Mouse (Mus musculus): ENCODE results near the gene Exog. TPM values are rescaled to one million over a fixed set of nuclear protein-coding genes. Genes with fewer than 3 reads are reported as not detected.

Gene Exog
- polyA plus RNA-seq, 1 experiment from 2014 or later: 11.7 TPM

- Histone ChIP-seq H3K9ac (no peak overlapping the region), H3K4me1 (peaks cover 26% of the 10 kb centered on the region), H3K27me3 (replicated peaks) (no peaks in the 10 kb centered on the region), H3K4me2 (no peak overlapping the region), H3K36me3 (peaks cover 74% of the 10 kb centered on the region), H3K9me3 (replicated peaks) (no peaks in the 10 kb centered on the region), H3K4me3 (no peak overlapping the region), H3K27ac (no peak overlapping the region)
- ATAC-seq: no peak
- 76% methylated on average over 7 of the region's 7 CpGs for WGBS (ENCODE audit: insufficient replicate concordance)
Measured at GRCm38 (mm10) chr9:119465595-119465994, 20.9 kb downstream of the Exog start.

DNA sequence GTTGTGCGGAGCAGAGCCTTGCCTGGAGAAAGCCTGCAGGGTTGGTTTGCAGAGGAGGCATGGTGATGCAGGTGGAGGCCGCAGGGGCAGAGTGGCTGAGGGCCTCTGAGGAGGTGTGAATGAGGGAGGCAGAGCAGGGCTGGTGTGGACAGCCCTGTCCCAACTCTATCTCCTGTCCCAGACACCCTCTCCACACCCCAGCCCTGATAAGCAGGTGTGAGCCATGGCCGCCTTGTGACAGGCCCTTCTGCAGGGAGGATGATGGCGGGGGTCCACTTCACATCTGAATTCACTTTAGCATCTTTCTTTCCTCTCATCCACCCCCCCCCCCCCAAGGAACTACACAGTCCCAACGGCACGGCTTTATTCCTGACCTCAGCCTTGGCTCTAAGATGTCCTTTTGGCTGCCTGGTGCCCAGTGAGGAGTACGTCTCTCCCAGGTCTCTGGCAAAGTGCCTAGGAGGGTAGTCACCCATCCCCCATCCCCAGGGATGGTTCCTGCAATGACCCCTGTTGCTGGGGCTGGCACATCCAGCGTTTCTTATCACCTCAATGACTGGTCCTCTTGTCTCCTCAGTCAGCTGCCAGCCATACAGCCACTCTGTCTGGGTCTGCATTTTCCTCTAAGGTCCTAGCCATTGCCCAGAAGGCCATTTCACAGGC, 25.1 kb downstream of the Exog start:
- Histone ChIP-seq H3K9ac (no peak overlapping the region; the same call in 1 of the 2 replicates), H3K4me3 (no peak overlapping the region), H3K27ac (peak overlapping the region; percentile 14; the same call in 1 of the 2 replicates), H3K4me1 (peaks cover 52% of the 10 kb centered on the region), H3K9me3 (replicated peaks) (no peaks in the 10 kb centered on the region), H3K4me2 (peak overlapping the region; percentile 37), H3K36me3 (peaks cover 35% of the 10 kb centered on the region), H3K27me3 (replicated peaks) (no peaks in the 10 kb centered on the region)
- peak; percentile 93 for ATAC-seq
- 51% methylated on average over 8 of the region's 8 CpGs for WGBS (ENCODE audit: insufficient replicate concordance)

GRCm38 (mm10) chr9:119472412-119472918, 27.7 kb downstream of the Exog start:
- Histone ChIP-seq H3K4me1 (peaks cover 59% of the 10 kb centered on the region), H3K36me3 (peaks cover 13% of the 10 kb centered on the region), H3K4me2 (no peak overlapping the region), H3K27me3 (replicated peaks) (peaks cover under 1% of the 10 kb centered on the region; the same call in 1 of the 2 replicates), H3K9me3 (replicated peaks) (no peaks in the 10 kb centered on the region), H3K4me3 (no peak overlapping the region), H3K27ac (no peak overlapping the region), H3K9ac (no peak overlapping the region)
- ATAC-seq: no peak
- WGBS (ENCODE audit: insufficient replicate concordance): 75% methylated on average over 11 of the region's 11 CpGs

GRCm38 (mm10) chr9:119473011-119473410, 28.3 kb downstream of the Exog start:
- no peak for ATAC-seq
- Histone ChIP-seq H3K9ac (no peak overlapping the region), H3K36me3 (peaks cover 7% of the 10 kb centered on the region), H3K4me3 (no peak overlapping the region), H3K27ac (no peak overlapping the region), H3K4me1 (peaks cover 59% of the 10 kb centered on the region), H3K27me3 (replicated peaks) (peaks cover 5% of the 10 kb centered on the region; the same call in 1 of the 2 replicates), H3K9me3 (replicated peaks) (no peaks in the 10 kb centered on the region), H3K4me2 (no peak overlapping the region)
- WGBS (ENCODE audit: insufficient replicate concordance): 77% methylated on average over 1 of the region's 1 CpGs

DNA sequence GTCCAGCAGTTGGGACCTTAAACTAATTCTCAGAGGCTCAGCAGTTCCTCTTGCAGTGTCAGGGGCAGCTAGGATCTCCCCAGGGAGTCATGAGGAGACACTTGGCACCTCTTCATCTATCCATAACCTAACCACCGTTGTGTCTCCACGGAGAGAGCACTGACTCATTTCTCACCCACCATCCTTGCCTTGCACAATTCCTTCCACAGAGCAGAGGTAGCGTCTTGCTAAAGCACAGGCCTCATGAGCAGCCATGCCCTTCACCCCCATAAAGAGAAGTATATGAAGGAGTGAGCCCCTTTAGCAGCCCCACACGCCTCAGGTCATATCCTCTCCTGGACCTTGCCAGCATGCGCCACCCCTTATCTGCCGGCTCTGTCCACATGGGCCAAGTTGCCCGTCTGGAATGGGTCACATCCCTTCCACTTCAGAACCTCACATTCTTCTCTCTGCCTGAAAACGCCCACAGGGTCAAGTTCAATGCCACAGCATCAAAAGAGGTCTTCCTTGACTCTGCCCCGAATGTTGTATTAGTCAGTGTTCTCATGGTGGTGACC, 28.9 kb downstream of the Exog start:
- Histone ChIP-seq H3K36me3 (peaks cover 4% of the 10 kb centered on the region; the same call in 1 of the 2 replicates), H3K9me3 (replicated peaks) (no peaks in the 10 kb centered on the region), H3K27me3 (replicated peaks) (peaks cover 5% of the 10 kb centered on the region; the same call in 1 of the 2 replicates), H3K4me1 (peaks cover 52% of the 10 kb centered on the region), H3K27ac (no peak overlapping the region), H3K4me3 (no peak overlapping the region), H3K4me2 (no peak overlapping the region), H3K9ac (no peak overlapping the region)
- 71% methylated on average over 9 of the region's 9 CpGs for WGBS (ENCODE audit: insufficient replicate concordance)
- no peak for ATAC-seq

GRCm38 (mm10) chr9:119474717-119475611, 30.2 kb downstream of the Exog start:
- no peak overlapping the region for H3K27ac ChIP-seq
- H3K4me1 ChIP-seq: peaks cover 39% of the 10 kb centered on the region
- H3K4me2 ChIP-seq: no peak overlapping the region
- WGBS (ENCODE audit: insufficient replicate concordance): 62% methylated on average over 15 of the region's 15 CpGs
- H3K36me3 ChIP-seq: peaks cover 4% of the 10 kb centered on the region; the same call in 1 of the 2 replicates
- no peaks in the 10 kb centered on the region for H3K9me3 ChIP-seq (replicated peaks)
- no peak overlapping the region for H3K9ac ChIP-seq
- H3K27me3 ChIP-seq (replicated peaks): peaks cover 5% of the 10 kb centered on the region; the same call in 1 of the 2 replicates
- ATAC-seq: no peak
- no peak overlapping the region for H3K4me3 ChIP-seq

DNA sequence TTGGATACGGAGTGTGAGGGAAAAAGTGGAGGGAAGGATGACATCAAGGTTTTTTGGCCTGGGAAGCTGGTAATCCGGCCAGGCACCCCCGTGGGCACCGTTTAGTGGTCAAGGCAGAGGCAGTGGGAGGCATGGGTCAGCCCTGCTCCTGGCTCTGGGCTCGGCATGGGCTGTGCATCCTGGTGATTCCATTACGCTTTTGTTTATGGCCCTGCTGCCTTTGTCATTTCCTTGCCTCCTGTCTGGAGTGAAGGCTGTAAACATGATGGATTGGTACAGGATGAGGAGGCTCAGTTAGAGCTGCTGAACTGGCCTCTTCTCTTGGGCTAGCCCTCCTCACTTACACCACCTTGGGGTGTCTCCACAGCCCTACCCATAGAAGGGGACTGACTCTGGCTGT, 33.0 kb downstream of the Exog start:
- H3K27ac ChIP-seq: no peak overlapping the region
- peaks cover 5% of the 10 kb centered on the region; the same call in 1 of the 2 replicates for H3K27me3 ChIP-seq (replicated peaks)
- ATAC-seq: 0 out of 2 replicates have a peak, but pooled peaks have one; percentile 19

DNA sequence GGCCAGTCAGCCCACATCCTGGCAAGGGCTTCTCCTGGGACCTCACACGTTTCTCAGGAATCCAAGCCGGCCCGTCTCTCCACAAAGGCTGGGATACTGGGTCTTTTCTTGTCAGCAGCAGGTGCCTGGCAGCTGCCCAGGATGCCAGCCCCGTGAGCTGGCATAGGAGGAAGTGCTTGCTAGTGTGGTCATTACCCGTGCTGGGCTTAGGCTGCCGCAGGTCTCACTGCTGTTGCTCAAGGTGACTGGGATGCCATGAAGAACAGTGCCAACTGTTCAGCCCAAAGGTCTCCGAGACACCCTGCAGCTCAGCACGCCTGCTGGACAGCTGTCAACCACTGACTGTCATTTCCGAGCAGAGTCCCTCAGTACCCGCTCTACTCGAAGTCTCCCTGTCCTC, 33.6 kb downstream of the Exog start:
- Histone ChIP-seq H3K27ac (no peak overlapping the region), H3K4me3 (no peak overlapping the region), H3K36me3 (no peaks in the 10 kb centered on the region), H3K9me3 (replicated peaks) (no peaks in the 10 kb centered on the region), H3K9ac (no peak overlapping the region), H3K4me1 (peaks cover 22% of the 10 kb centered on the region), H3K27me3 (replicated peaks) (peaks cover 5% of the 10 kb centered on the region; the same call in 1 of the 2 replicates), H3K4me2 (no peak overlapping the region)
- no peak for ATAC-seq
- 69% methylated on average over 11 of the region's 11 CpGs for WGBS (ENCODE audit: insufficient replicate concordance)

More for the DNA sequence above, 33.0 kb downstream of the Exog start:
- Histone ChIP-seq H3K4me3 (no peak overlapping the region), H3K9me3 (replicated peaks) (no peaks in the 10 kb centered on the region), H3K4me1 (peaks cover 27% of the 10 kb centered on the region), H3K36me3 (no peaks in the 10 kb centered on the region), H3K9ac (no peak overlapping the region), H3K4me2 (no peak overlapping the region)
- 35% methylated on average over 6 of the region's 6 CpGs for WGBS (ENCODE audit: insufficient replicate concordance)

- no peak overlapping the region for H3K27ac ChIP-seq
- H3K27me3 ChIP-seq (replicated peaks): peaks cover 5% of the 10 kb centered on the region; the same call in 1 of the 2 replicates
- no peak overlapping the region for H3K4me3 ChIP-seq
- H3K9me3 ChIP-seq (replicated peaks): no peaks in the 10 kb centered on the region
- no peak overlapping the region for H3K4me2 ChIP-seq
- H3K9ac ChIP-seq: no peak overlapping the region
- H3K4me1 ChIP-seq: peaks cover 13% of the 10 kb centered on the region; the same call in 1 of the 2 replicates
- ATAC-seq: no peak
- WGBS (ENCODE audit: insufficient replicate concordance): 59% methylated on average over 8 of the region's 8 CpGs
- H3K36me3 ChIP-seq: no peaks in the 10 kb centered on the region
Measured at GRCm38 (mm10) chr9:119479297-119479696, 34.6 kb downstream of the Exog start.

- WGBS (ENCODE audit: insufficient replicate concordance): 49% methylated on average over 4 of the region's 4 CpGs
- no peak overlapping the region for H3K27ac ChIP-seq
- no peak overlapping the region for H3K9ac ChIP-seq
- no peaks in the 10 kb centered on the region for H3K36me3 ChIP-seq
- ATAC-seq: no peak
- no peaks in the 10 kb centered on the region for H3K4me1 ChIP-seq
- H3K9me3 ChIP-seq (replicated peaks): no peaks in the 10 kb centered on the region
- no peak overlapping the region for H3K4me2 ChIP-seq
- peaks cover 5% of the 10 kb centered on the region; the same call in 1 of the 2 replicates for H3K27me3 ChIP-seq (replicated peaks)
- H3K4me3 ChIP-seq: no peak overlapping the region
Measured at GRCm38 (mm10) chr9:119481612-119482011, 36.9 kb downstream of the Exog start.

- ATAC-seq: no peak
- Histone ChIP-seq H3K36me3 (no peaks in the 10 kb centered on the region), H3K9ac (no peak overlapping the region), H3K9me3 (replicated peaks) (no peaks in the 10 kb centered on the region), H3K27me3 (replicated peaks) (no peaks in the 10 kb centered on the region), H3K4me1 (no peaks in the 10 kb centered on the region), H3K4me3 (no peak overlapping the region), H3K27ac (no peak overlapping the region), H3K4me2 (no peak overlapping the region)
- 54% methylated on average over 23 of the region's 23 CpGs for WGBS (ENCODE audit: insufficient replicate concordance)
Measured at GRCm38 (mm10) chr9:119483554-119484353, 39.0 kb downstream of the Exog start.

Measured in liver, embryonic 12.5 days (tissue).